Mouse (Mus musculus) midbrain, embryonic 12.5 days (tissue): ENCODE data around the gene Ppfia1. TPM values are rescaled to one million over a fixed set of nuclear protein-coding genes. Genes with fewer than 3 reads are reported as not detected.

Experiments
- ATAC-seq: fragments of 200-750 bp; cut with Nextera tagmentation; 2 replicates; pipeline ENCODE4 v1.8.0; 2017; ENCODE audit warnings: low read depth, moderate TSS enrichment, moderate library complexity; ENCODE audit not compliant: low FRiP score
- H3K27ac ChIP-seq: fragments of 300-500 bp; sonication (generic); replicated peaks from 2 replicates; pipeline ENCODE4 v1.5.1; 2016; ENCODE audit warnings: mild to moderate bottlenecking
- H3K27me3 ChIP-seq: fragments of 300-500 bp; sonication (generic); 2 replicates; pipeline ENCODE4 v1.6.1; 2016; ENCODE audit warnings: mild to moderate bottlenecking
- H3K36me3 ChIP-seq: fragments of 300-500 bp; sonication (generic); 2 replicates; pipeline ENCODE4 v1.6.1; 2016
- H3K4me1 ChIP-seq: fragments of 300-500 bp; sonication (generic); 2 replicates; pipeline ENCODE4 v1.6.1; 2016
- H3K4me2 ChIP-seq: fragments of 300-500 bp; sonication (generic); replicated peaks from 2 replicates; pipeline ENCODE4 v1.6.1; 2016; ENCODE audit warnings: mild to moderate bottlenecking, moderate library complexity
- H3K4me3 ChIP-seq: fragments of 300-500 bp; sonication (generic); 2 replicates; pipeline ENCODE4 v1.5.1; 2016; ENCODE audit warnings: mild to moderate bottlenecking
- H3K9ac ChIP-seq: fragments of 300-500 bp; sonication (generic); replicated peaks from 2 replicates; pipeline ENCODE4 v1.6.1; 2016; ENCODE audit warnings: mild to moderate bottlenecking, moderate library complexity
- H3K9me3 ChIP-seq: fragments of 300-500 bp; sonication (generic); 2 replicates; pipeline ENCODE4 v1.6.1; 2016; ENCODE audit warnings: mild to moderate bottlenecking
- WGBS: fragments of 180-500 bp; shearing (Covaris S2); methylation state at CpG from one replicate; pipeline ENCODE4 v1.1.7; 2016; 5-methylcytosine and 5-hydroxymethylcytosine counted together
- polyA plus RNA-seq: library from polyadenylated mRNA; unstranded; fragments of >200 nt; fragmentation: Nextera tagmentation; extraction: Ambion mirVana; gene quantifications from 2 replicates; pipeline ENCODE4 v1.2.1, GENCODE M21; 2016

Gene Ppfia1
- polyA plus RNA-seq, 1 experiment from 2014 or later, result 55.0 TPM

- Histone ChIP-seq H3K9ac (no peak overlapping the region), H3K36me3 (peaks cover 34% of the 10 kb centered on the region), H3K27me3 (no peaks in the 10 kb centered on the region), H3K27ac (no peak overlapping the region), H3K4me3 (no peak overlapping the region), H3K4me1 (no peaks in the 10 kb centered on the region), H3K4me2 (no peak overlapping the region), H3K9me3 (no peaks in the 10 kb centered on the region)
- no peak for ATAC-seq
- WGBS, result 95% methylated on average over 2 of the region's 2 CpGs
These were observed 31.6 kb downstream of the Ppfia1 start for GRCm38 (mm10) chr7:144521927-144522326.

GRCm38 (mm10) chr7:144519852-144520251 is 33.7 kb downstream of the Ppfia1 start:
- Histone ChIP-seq H3K4me3 (no peak overlapping the region), H3K9me3 (no peaks in the 10 kb centered on the region), H3K36me3 (peaks cover 51% of the 10 kb centered on the region), H3K27ac (no peak overlapping the region), H3K4me2 (no peak overlapping the region), H3K27me3 (no peaks in the 10 kb centered on the region), H3K9ac (no peak overlapping the region), H3K4me1 (no peaks in the 10 kb centered on the region)
- 96% methylated on average over 5 of the region's 5 CpGs for WGBS
- no peak for ATAC-seq

GRCm38 (mm10) chr7:144516711-144517110 is 36.8 kb downstream of the Ppfia1 start:
- Histone ChIP-seq H3K4me1 (no peaks in the 10 kb centered on the region), H3K27ac (no peak overlapping the region), H3K36me3 (peaks cover 80% of the 10 kb centered on the region), H3K27me3 (no peaks in the 10 kb centered on the region), H3K9me3 (no peaks in the 10 kb centered on the region), H3K4me3 (no peak overlapping the region), H3K9ac (no peak overlapping the region), H3K4me2 (no peak overlapping the region)
- WGBS, result 88% methylated on average over 5 of the region's 5 CpGs
- no peak for ATAC-seq

GRCm38 (mm10) chr7:144509090-144509489 is 44.4 kb downstream of the Ppfia1 start:
- 99% methylated on average over 4 of the region's 4 CpGs for WGBS
- H3K27me3 ChIP-seq, result no peaks in the 10 kb centered on the region
- H3K27ac ChIP-seq, result no peak overlapping the region
- ATAC-seq, result no peak
- no peaks in the 10 kb centered on the region for H3K4me1 ChIP-seq
- no peaks in the 10 kb centered on the region for H3K9me3 ChIP-seq
- H3K4me2 ChIP-seq, result no peak overlapping the region
- no peak overlapping the region for H3K9ac ChIP-seq
- H3K4me3 ChIP-seq, result no peak overlapping the region
- peaks cover 95% of the 10 kb centered on the region for H3K36me3 ChIP-seq

DNA sequence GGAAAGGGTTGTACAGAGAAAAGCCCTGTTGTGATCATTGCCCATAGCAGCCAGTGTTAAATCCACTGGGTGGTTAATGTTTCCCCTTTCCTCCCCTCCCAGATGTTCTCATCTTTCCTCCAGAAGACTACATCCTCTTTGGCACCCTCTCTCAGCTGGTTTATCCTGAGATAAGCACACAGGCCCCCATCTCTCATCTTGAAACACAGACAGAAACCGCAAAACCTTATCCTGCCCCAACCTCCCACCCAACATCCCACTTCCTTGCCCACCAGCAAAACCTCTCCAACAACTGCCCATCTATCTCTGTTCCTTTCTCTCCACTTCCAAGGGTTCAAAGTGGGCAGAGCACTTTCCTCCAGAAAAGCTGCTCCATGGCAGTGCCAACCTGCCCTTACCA is 46.7 kb downstream of the Ppfia1 start:
- Histone ChIP-seq H3K4me3 (no peak overlapping the region), H3K27me3 (no peaks in the 10 kb centered on the region), H3K4me2 (no peak overlapping the region), H3K9me3 (no peaks in the 10 kb centered on the region), H3K27ac (no peak overlapping the region), H3K4me1 (no peaks in the 10 kb centered on the region), H3K9ac (no peak overlapping the region), H3K36me3 (peaks cover 95% of the 10 kb centered on the region)
- WGBS, result 93% methylated on average over 1 of the region's 1 CpGs
- no peak for ATAC-seq

- ATAC-seq, result no peak
- Histone ChIP-seq H3K4me3 (no peak overlapping the region), H3K27me3 (no peaks in the 10 kb centered on the region), H3K4me1 (no peaks in the 10 kb centered on the region), H3K9me3 (no peaks in the 10 kb centered on the region), H3K9ac (no peak overlapping the region), H3K36me3 (peaks cover 94% of the 10 kb centered on the region), H3K4me2 (no peak overlapping the region), H3K27ac (no peak overlapping the region)
- 90% methylated on average over 4 of the region's 4 CpGs for WGBS
These were observed 49.6 kb downstream of the Ppfia1 start for GRCm38 (mm10) chr7:144503959-144504358.

- H3K36me3 ChIP-seq, result peaks cover 94% of the 10 kb centered on the region
- H3K27ac ChIP-seq, result no peak overlapping the region
- H3K4me1 ChIP-seq, result no peaks in the 10 kb centered on the region
- H3K4me3 ChIP-seq, result no peak overlapping the region
- ATAC-seq, result no peak
- H3K27me3 ChIP-seq, result no peaks in the 10 kb centered on the region
- no peak overlapping the region for H3K9ac ChIP-seq
- WGBS, result 81% methylated on average over 1 of the region's 1 CpGs
- no peak overlapping the region for H3K4me2 ChIP-seq
- H3K9me3 ChIP-seq, result no peaks in the 10 kb centered on the region
These were observed 60.6 kb downstream of the Ppfia1 start for GRCm38 (mm10) chr7:144492931-144493330.

- 94% methylated on average over 8 of the region's 8 CpGs for WGBS
These were observed 63.2 kb downstream of the Ppfia1 start for GRCm38 (mm10) chr7:144490201-144490873.

DNA sequence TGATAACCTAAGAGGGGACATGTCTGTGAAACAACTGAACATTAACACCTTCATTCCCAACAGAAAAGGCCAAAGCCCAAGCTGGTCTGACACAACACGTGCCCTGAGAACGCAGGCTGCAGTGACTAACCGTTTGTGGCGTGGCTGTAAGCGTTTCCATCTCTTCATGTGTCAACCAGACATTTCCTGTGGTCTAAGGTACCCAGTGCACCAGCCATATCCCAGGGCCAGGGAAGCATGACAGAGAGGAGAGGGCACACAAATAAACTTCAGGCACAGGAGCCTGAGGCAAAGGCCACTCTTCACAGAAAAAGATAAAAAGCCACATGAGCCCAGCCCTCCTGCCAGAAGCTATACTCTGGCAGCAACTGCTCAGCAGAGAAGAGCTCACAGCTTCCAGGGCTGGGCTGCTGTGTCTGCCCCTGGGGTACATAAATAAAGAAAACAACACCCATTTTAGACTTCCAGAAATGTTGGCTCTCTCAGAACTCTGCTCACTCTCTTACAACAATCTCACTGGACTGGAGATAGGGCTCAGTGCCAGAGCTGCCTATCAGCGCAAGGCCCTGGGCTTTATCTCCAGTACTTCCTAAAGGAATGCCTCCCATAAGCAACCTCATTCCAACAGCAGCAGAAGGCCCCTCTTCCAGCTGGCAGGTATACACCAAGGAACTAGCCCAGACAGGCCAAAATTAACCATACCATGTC is 64.3 kb downstream of the Ppfia1 start:
- WGBS, result 94% methylated on average over 6 of the region's 6 CpGs
- Histone ChIP-seq H3K36me3 (peaks cover 87% of the 10 kb centered on the region), H3K27ac (no peak overlapping the region), H3K4me1 (no peaks in the 10 kb centered on the region), H3K4me3 (no peak overlapping the region), H3K27me3 (no peaks in the 10 kb centered on the region), H3K9ac (no peak overlapping the region), H3K4me2 (no peak overlapping the region), H3K9me3 (no peaks in the 10 kb centered on the region)
- ATAC-seq, result no peak

More at GRCm38 (mm10) chr7:144490201-144490873, 63.2 kb downstream of the Ppfia1 start:
- H3K36me3 ChIP-seq, result peaks cover 88% of the 10 kb centered on the region
- no peak for ATAC-seq
- H3K9me3 ChIP-seq, result no peaks in the 10 kb centered on the region
- H3K27ac ChIP-seq, result no peak overlapping the region
- H3K4me3 ChIP-seq, result no peak overlapping the region
- no peaks in the 10 kb centered on the region for H3K4me1 ChIP-seq
- no peak overlapping the region for H3K4me2 ChIP-seq
- no peak overlapping the region for H3K9ac ChIP-seq
- H3K27me3 ChIP-seq, result no peaks in the 10 kb centered on the region

DNA sequence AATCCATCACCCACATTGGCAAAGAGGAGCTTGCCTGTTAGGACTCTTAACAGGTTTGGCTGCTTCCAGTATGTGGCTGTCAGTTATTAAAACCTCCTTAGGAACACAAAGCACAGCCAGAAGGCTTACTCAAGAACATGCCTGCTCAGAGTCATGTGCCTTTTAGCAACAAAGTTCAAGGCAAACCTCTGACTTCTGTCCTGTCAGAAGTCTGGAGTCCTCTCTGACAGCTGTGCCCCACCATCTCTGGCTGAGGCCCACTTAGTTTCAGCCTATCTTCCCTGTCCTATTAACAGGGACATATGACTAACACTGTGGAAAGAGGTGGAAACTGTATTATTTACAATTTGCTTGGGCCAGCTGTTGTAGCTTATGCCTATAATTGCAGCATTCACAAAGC is 73.2 kb downstream of the Ppfia1 start:
- no peaks in the 10 kb centered on the region for H3K27me3 ChIP-seq
- no peaks in the 10 kb centered on the region for H3K4me1 ChIP-seq
- no peak overlapping the region for H3K9ac ChIP-seq
- H3K9me3 ChIP-seq, result no peaks in the 10 kb centered on the region
- no peak overlapping the region for H3K4me2 ChIP-seq
- no peak overlapping the region for H3K27ac ChIP-seq
- H3K36me3 ChIP-seq, result peaks cover 90% of the 10 kb centered on the region
- no peak overlapping the region for H3K4me3 ChIP-seq
- no peak for ATAC-seq

DNA sequence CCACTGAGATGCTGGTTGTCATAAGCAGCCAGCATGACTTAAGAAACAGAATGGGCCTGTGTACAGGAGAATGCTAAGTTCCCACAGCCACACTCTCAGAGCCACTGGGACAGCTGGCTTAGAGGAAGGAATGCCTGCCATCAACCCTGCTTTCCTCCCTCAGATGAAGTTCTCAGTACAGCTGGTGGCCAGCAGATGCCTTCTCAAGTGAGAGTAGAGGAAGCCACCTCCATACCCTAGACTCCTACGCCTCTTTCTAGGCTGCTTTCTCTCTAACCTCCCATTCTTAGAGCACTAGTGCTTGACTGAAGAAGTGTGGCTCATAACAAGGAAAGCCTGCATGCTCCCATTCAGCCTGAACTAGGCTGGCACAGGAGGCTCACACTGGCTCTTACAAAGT is 74.0 kb downstream of the Ppfia1 start:
- Histone ChIP-seq H3K9ac (no peak overlapping the region), H3K4me3 (no peak overlapping the region), H3K4me2 (no peak overlapping the region), H3K27me3 (no peaks in the 10 kb centered on the region), H3K4me1 (no peaks in the 10 kb centered on the region), H3K36me3 (peaks cover 85% of the 10 kb centered on the region), H3K9me3 (no peaks in the 10 kb centered on the region), H3K27ac (no peak overlapping the region)
- ATAC-seq, result no peak
- WGBS, result 95% methylated on average over 1 of the region's 1 CpGs

- peaks cover 48% of the 10 kb centered on the region for H3K36me3 ChIP-seq
- no peaks in the 10 kb centered on the region for H3K9me3 ChIP-seq
- H3K4me2 ChIP-seq, result no peak overlapping the region
- peaks cover 4% of the 10 kb centered on the region; the same call in 1 of the 2 replicates for H3K4me1 ChIP-seq
- no peaks in the 10 kb centered on the region for H3K27me3 ChIP-seq
- WGBS, result 89% methylated on average over 3 of the region's 3 CpGs
- H3K9ac ChIP-seq, result no peak overlapping the region
- no peak for ATAC-seq
- H3K27ac ChIP-seq, result no peak overlapping the region
- no peak overlapping the region for H3K4me3 ChIP-seq
These were observed 77.8 kb downstream of the Ppfia1 start for GRCm38 (mm10) chr7:144475741-144476140.
